Mouse (Mus musculus) cerebellum, postnatal 25 days (tissue): ENCODE results near the gene Il18rap.
"Not testable (repeated sequence)": the region's sequence is repeated elsewhere in the genome, so short reads cannot be mapped to it uniquely, and the experiment has no call there.

ENCODE experiments used
- DNase-seq, 2 experiments: peaks; one replicate each; pipeline ENCODE4 v3.0.0; 2021; ENCODE audit warnings: mixed read lengths in 2 of 2

The Il18rap gene

GRCm38 (mm10) chr1:40546645-40547044 is 31.5 kb downstream of the Il18rap start:
- no peak for DNase-seq

GRCm38 (mm10) chr1:40547064-40547572 is 32.0 kb downstream of the Il18rap start:
- DNase-seq: no peak

GRCm38 (mm10) chr1:40547762-40548161 is 32.6 kb downstream of the Il18rap start:
- no peak for DNase-seq

GRCm38 (mm10) chr1:40569374-40569773 is 54.2 kb downstream of the Il18rap start:
- DNase-seq: no peak

GRCm38 (mm10) chr1:40579784-40580183 is 64.6 kb downstream of the Il18rap start, which contains the start of gene Slc9a4:
Gene Slc9a4, plus strand, starts transcription at chr1:40580081.
- peak; percentile 21 to 48 for DNase-seq

GRCm38 (mm10) chr1:40580269-40580668 is 65.1 kb downstream of the Il18rap start:
- no peak for DNase-seq

GRCm38 (mm10) chr1:40586776-40587175 is 71.6 kb downstream of the Il18rap start:
- no peak for DNase-seq

GRCm38 (mm10) chr1:40590931-40591330 is 75.8 kb downstream of the Il18rap start:
- no peak for DNase-seq

- no peak for DNase-seq
These were observed 82.7 kb downstream of the Il18rap start for GRCm38 (mm10) chr1:40597822-40598221.

GRCm38 (mm10) chr1:40599661-40600060 is 84.5 kb downstream of the Il18rap start:
- not testable (repeated sequence) for DNase-seq

GRCm38 (mm10) chr1:40600394-40601327 is 85.5 kb downstream of the Il18rap start:
- DNase-seq: no peak
